17 mouse cellular contexts compared by ENCODE assay signal in the genomic region with DNA sequence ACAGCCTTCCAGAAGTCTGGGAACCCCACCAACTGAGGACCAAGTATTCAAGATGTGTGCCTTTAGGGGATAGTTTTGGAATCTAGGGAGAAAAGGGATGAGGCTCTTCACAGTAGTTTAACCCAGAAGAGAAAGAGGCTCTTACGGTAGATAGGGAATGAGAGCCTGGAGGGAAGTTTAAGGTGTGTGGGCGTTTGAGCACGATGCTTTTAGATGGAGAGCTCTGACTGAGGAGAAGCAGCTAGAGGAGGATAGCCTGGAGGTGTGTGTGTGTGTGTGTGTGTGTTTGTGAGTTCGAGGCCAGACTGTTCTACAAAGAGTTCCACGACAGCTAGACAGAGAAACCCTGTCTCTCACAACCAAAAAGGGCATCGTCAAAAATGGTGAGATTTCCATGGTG. TPM values are rescaled to one million over a fixed set of nuclear protein-coding genes. Genes with fewer than 3 reads are reported as not detected.
"Had no signal": no experiment of that assay in that cellular context is flagged by ENCODE, and none has a peak within 500 bp of the region (broad histone marks: within the 10 kb centered on the region; RNA-seq: fewer than 3 reads in every experiment).

No protein-coding gene starts in this region.

- H3K27ac ChIP-seq: neural tube, embryonic 13.5 days; neural tube, embryonic 15.5 days; stomach, embryonic 15.5 days; stomach, postnatal 0 days had no signal

- H3K4me3 ChIP-seq: neural tube, embryonic 13.5 days; neural tube, embryonic 15.5 days; stomach, embryonic 15.5 days had no signal

- DNase-seq: retina, postnatal 1 day; right cerebral cortex, adult 18-20 months; right cerebral cortex, postnatal 14 days; right cerebral cortex, postnatal 25 days; right cerebral cortex, postnatal 4 days; spleen, adult 18-20 months; thymus, adult 18-20 months; thymus, adult 2 months; thymus, postnatal 14 days; thymus, postnatal 25 days; thymus, postnatal 36 days; thymus, postnatal 4 days had no signal

RNA-seq across cellular contexts. Expression of a gene that starts 47.0 kb away (rescaled TPM):
- total RNA-seq: neutrophil, adult 5-6 weeks had no signal

RNA-seq across cellular contexts. Expression of a gene that starts 59.0 kb away (rescaled TPM):
- total RNA-seq: neutrophil, adult 5-6 weeks had no signal
